Mouse (Mus musculus): ENCODE data around the gene Got1. TPM values are rescaled to one million over a fixed set of nuclear protein-coding genes. Genes with fewer than 3 reads are reported as not detected.
"Not testable (repeated sequence)": the region's sequence is repeated elsewhere in the genome, so short reads cannot be mapped to it uniquely, and the experiment has no call there.

The Got1 gene
- polyA plus RNA-seq, 1 experiment from 2014 or later, result 81.7 TPM

GRCm38 (mm10) chr19:43516397-43517035 lies 7.9 kb downstream of the Got1 start:
- Histone ChIP-seq H3K27ac (no peak overlapping the region), H3K9ac (no peak overlapping the region), H3K27me3 (ENCODE audit: control insufficient read depth, insufficient read depth, low read length) (no peaks in the 10 kb centered on the region), H3K4me3 (replicated peaks; ENCODE audit: low read length) (no peak overlapping the region), H3K4me1 (replicated peaks; ENCODE audit: control insufficient read depth, insufficient read depth, low read length) (0 out of 2 replicates have a peak, but pooled peaks cover 12% of the 10 kb centered on the region), H3K9me3 (ENCODE audit: control insufficient read depth, low read length) (no peaks in the 10 kb centered on the region), H3K36me3 (replicated peaks; ENCODE audit: control insufficient read depth, insufficient read depth) (peaks cover 13% of the 10 kb centered on the region), H3K4me2 (replicated peaks) (no peak overlapping the region)
- DNase-seq (ENCODE audit: low spot score), result no peak
- 90% methylated on average over 14 of the region's 14 CpGs for WGBS
- ATAC-seq (ENCODE audit: low FRiP score), result no peak

- WGBS, result 96% methylated on average over 23 of the region's 23 CpGs
- Histone ChIP-seq H3K36me3 (replicated peaks; ENCODE audit: control insufficient read depth, insufficient read depth) (peaks cover 19% of the 10 kb centered on the region), H3K4me2 (replicated peaks) (no peak overlapping the region), H3K27ac (no peak overlapping the region), H3K4me1 (replicated peaks; ENCODE audit: control insufficient read depth, insufficient read depth, low read length) (0 out of 2 replicates have a peak, but pooled peaks cover 6% of the 10 kb centered on the region), H3K9me3 (ENCODE audit: control insufficient read depth, low read length) (no peaks in the 10 kb centered on the region), H3K9ac (no peak overlapping the region), H3K27me3 (ENCODE audit: control insufficient read depth, insufficient read depth, low read length) (no peaks in the 10 kb centered on the region), H3K4me3 (replicated peaks; ENCODE audit: low read length) (no peak overlapping the region)
- DNase-seq (ENCODE audit: low spot score), result no peak
- no peak for ATAC-seq (ENCODE audit: low FRiP score)
Measured at GRCm38 (mm10) chr19:43515668-43516396, 8.6 kb downstream of the Got1 start.

GRCm38 (mm10) chr19:43513874-43514273 lies 10.5 kb downstream of the Got1 start:
- no peak overlapping the region for H3K27ac ChIP-seq
- no peak overlapping the region for H3K4me2 ChIP-seq (replicated peaks)
- H3K9me3 ChIP-seq (ENCODE audit: control insufficient read depth, low read length), result no peaks in the 10 kb centered on the region
- H3K27me3 ChIP-seq (ENCODE audit: control insufficient read depth, insufficient read depth, low read length), result no peaks in the 10 kb centered on the region
- ATAC-seq (ENCODE audit: low FRiP score) (no peak), DNase-seq (ENCODE audit: low spot score) (no peak)
- H3K9ac ChIP-seq, result no peak overlapping the region
- no peak overlapping the region for H3K4me3 ChIP-seq (replicated peaks; ENCODE audit: low read length)
- no peaks in the 10 kb centered on the region for H3K4me1 ChIP-seq (replicated peaks; ENCODE audit: control insufficient read depth, insufficient read depth, low read length)
- peaks cover 37% of the 10 kb centered on the region for H3K36me3 ChIP-seq (replicated peaks; ENCODE audit: control insufficient read depth, insufficient read depth)
- 93% methylated on average over 8 of the region's 8 CpGs for WGBS

GRCm38 (mm10) chr19:43511621-43512620 lies 12.5 kb downstream of the Got1 start:
- Histone ChIP-seq H3K36me3 (replicated peaks; ENCODE audit: control insufficient read depth, insufficient read depth) (peaks cover 53% of the 10 kb centered on the region), H3K4me3 (replicated peaks; ENCODE audit: low read length) (no peak overlapping the region), H3K9me3 (ENCODE audit: control insufficient read depth, low read length) (no peaks in the 10 kb centered on the region), H3K4me1 (replicated peaks; ENCODE audit: control insufficient read depth, insufficient read depth, low read length) (no peaks in the 10 kb centered on the region), H3K27me3 (ENCODE audit: control insufficient read depth, insufficient read depth, low read length) (no peaks in the 10 kb centered on the region), H3K9ac (no peak overlapping the region), H3K4me2 (replicated peaks) (no peak overlapping the region), H3K27ac (no peak overlapping the region)
- 88% methylated on average over 22 of the region's 22 CpGs for WGBS
- DNase-seq (ENCODE audit: low spot score), result no peak
- ATAC-seq (ENCODE audit: low FRiP score), result no peak

DNA sequence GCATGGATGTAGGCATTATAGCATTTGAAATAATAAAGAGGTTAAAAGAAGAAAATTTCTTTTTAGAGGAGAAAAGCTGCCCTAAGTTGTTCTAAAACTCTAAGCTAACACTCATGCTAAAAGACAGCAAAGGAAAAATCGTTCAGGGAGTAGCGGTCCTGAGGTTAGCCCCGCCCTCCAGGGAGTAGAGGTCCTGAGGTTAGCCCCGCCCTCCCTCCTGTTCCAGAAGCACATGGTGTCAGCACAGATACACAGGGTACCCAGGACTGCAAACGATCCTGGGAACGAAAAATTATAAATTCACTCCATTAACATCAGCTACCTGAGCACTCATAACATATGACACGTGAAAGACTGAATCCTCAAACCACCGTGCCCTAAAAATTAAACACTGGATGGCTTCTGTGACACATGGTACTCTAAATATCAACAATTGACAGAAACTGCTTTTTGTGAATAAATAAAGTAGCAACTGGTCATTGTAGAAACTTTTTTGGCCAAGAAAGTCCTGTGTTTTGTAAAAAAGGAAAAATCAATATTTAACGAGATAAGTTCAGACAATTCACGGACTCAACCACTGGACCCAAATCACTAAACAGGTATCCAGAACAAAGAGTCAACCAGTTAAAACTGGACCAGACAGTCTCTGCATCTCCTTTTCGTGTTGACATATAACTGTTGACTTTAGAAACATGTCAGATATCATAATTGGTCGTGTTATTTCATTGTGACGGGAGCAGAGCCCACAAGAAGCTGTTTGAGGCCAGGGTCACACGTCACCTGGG lies 13.8 kb downstream of the Got1 start:
- no peak for ATAC-seq (ENCODE audit: low FRiP score)
- H3K9me3 ChIP-seq (ENCODE audit: control insufficient read depth, low read length), result no peaks in the 10 kb centered on the region
- H3K27ac ChIP-seq, result no peak overlapping the region
- DNase-seq (ENCODE audit: low spot score), result no peak
- peaks cover 61% of the 10 kb centered on the region for H3K36me3 ChIP-seq (replicated peaks; ENCODE audit: control insufficient read depth, insufficient read depth)
- H3K4me3 ChIP-seq (replicated peaks; ENCODE audit: low read length), result no peak overlapping the region
- 92% methylated on average over 14 of the region's 14 CpGs for WGBS
- no peak overlapping the region for H3K9ac ChIP-seq
- H3K4me2 ChIP-seq (replicated peaks), result no peak overlapping the region
- H3K4me1 ChIP-seq (replicated peaks; ENCODE audit: control insufficient read depth, insufficient read depth, low read length), result no peaks in the 10 kb centered on the region
- H3K27me3 ChIP-seq (ENCODE audit: control insufficient read depth, insufficient read depth, low read length), result no peaks in the 10 kb centered on the region

DNA sequence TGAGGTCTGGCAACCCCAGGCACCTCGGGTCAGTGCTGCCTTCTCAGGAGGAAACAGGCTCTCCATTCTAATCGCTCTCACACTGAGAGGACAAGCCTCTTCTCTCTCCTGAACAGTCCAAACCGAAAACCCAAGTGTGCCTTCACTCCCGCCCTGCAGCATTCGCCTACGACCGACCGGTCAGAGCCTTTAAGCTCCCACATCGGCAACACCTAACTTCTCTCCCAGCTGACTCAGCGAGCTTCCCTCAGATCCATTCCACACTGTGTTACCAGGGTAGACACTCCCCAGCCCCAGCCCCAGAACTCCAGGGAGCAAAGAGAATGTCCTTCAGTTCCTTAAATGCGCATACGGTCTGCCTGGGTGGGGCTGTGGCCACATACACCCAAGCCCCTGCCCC lies 19.0 kb downstream of the Got1 start:
- H3K4me1 ChIP-seq (replicated peaks; ENCODE audit: control insufficient read depth, insufficient read depth, low read length), result no peaks in the 10 kb centered on the region
- H3K36me3 ChIP-seq (replicated peaks; ENCODE audit: control insufficient read depth, insufficient read depth), result peaks cover 84% of the 10 kb centered on the region
- no peak overlapping the region for H3K9ac ChIP-seq
- 95% methylated on average over 12 of the region's 12 CpGs for WGBS
- no peak overlapping the region for H3K4me3 ChIP-seq (replicated peaks; ENCODE audit: low read length)
- no peaks in the 10 kb centered on the region for H3K27me3 ChIP-seq (ENCODE audit: control insufficient read depth, insufficient read depth, low read length)
- ATAC-seq (ENCODE audit: low FRiP score) (no peak), DNase-seq (ENCODE audit: low spot score) (no peak)
- no peak overlapping the region for H3K27ac ChIP-seq
- H3K9me3 ChIP-seq (ENCODE audit: control insufficient read depth, low read length), result no peaks in the 10 kb centered on the region
- no peak overlapping the region for H3K4me2 ChIP-seq (replicated peaks)

DNA sequence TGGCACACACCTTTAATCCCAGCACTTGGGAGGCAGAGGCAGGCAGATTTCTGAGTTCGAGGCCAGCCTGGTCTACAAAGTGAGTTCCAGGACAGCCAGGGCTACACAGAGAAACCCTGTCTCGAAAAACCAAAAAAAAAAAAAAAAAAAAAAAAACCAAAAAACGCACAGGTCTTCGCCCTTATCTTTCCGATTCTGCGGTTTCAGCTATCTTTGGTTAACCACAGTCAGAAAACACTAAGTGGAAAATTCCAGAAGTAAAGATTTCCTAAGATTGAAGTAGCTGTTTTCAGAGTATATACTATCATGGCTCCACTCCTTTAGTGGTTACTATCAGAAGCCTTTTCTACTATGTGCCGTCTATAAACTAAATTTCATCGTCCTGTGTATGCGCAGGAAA lies 20.8 kb downstream of the Got1 start:
- H3K4me2 ChIP-seq (replicated peaks); H3K9me3 ChIP-seq (ENCODE audit: control insufficient read depth, low read length); H3K4me3 ChIP-seq (replicated peaks; ENCODE audit: low read length); H3K4me1 ChIP-seq (replicated peaks; ENCODE audit: control insufficient read depth, insufficient read depth, low read length); H3K9ac ChIP-seq; H3K27ac ChIP-seq; H3K27me3 ChIP-seq (ENCODE audit: control insufficient read depth, insufficient read depth, low read length); ATAC-seq (ENCODE audit: low FRiP score); DNase-seq (ENCODE audit: low spot score): not testable (repeated sequence)
- 97% methylated on average over 8 of the region's 9 CpGs for WGBS
- peaks cover 87% of the 10 kb centered on the region for H3K36me3 ChIP-seq (replicated peaks; ENCODE audit: control insufficient read depth, insufficient read depth)

DNA sequence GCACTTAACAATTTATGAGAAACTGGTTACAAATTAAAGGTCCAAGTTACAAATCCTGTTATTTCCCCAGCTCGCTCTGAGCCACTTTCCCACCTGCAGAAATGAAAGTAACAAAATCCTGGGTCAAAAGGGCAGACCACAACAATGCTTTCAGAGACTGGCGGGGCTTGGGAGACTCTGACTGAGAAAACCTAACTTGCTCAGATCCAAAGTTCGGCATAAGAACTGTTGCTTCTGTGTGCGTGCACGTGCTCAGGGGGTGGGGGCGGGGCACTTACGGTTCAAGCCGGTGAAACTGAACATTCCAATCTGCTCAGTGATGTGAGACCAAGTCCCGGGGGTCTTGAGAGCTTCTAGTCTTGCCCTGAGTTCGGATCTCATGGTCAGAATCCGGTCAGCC lies 21.8 kb downstream of the Got1 start:
- H3K27ac ChIP-seq, result no peak overlapping the region
- H3K4me1 ChIP-seq (replicated peaks; ENCODE audit: control insufficient read depth, insufficient read depth, low read length), result no peaks in the 10 kb centered on the region
- no peaks in the 10 kb centered on the region for H3K9me3 ChIP-seq (ENCODE audit: control insufficient read depth, low read length)
- H3K9ac ChIP-seq, result no peak overlapping the region
- WGBS, result 86% methylated on average over 11 of the region's 11 CpGs
- ATAC-seq (ENCODE audit: low FRiP score), result no peak
- H3K4me2 ChIP-seq (replicated peaks), result no peak overlapping the region
- no peaks in the 10 kb centered on the region for H3K27me3 ChIP-seq (ENCODE audit: control insufficient read depth, insufficient read depth, low read length)
- no peak for DNase-seq (ENCODE audit: low spot score)
- H3K4me3 ChIP-seq (replicated peaks; ENCODE audit: low read length), result no peak overlapping the region
- H3K36me3 ChIP-seq (replicated peaks; ENCODE audit: control insufficient read depth, insufficient read depth), result peaks cover 81% of the 10 kb centered on the region

Measured in hindbrain, embryonic 14.5 days (tissue).